Mouse (Mus musculus): ENCODE results near the gene Slc47a1. TPM values are rescaled to one million over a fixed set of nuclear protein-coding genes. Genes with fewer than 3 reads are reported as not detected.
A peak's percentile ranks its signal among the peaks of the same experiment; 100 is the strongest.
"Not testable (repeated sequence)": the region's sequence is repeated elsewhere in the genome, so short reads cannot be mapped to it uniquely, and the experiment has no call there.

Slc47a1 gene
- total RNA-seq (2014; fragmentation: Nextera tagmentation): not detected in 2 replicates
- total RNA-seq (2017): not detected in 2 replicates

GRCm38 (mm10) chr11:61377881-61378613 is at the start of gene Slc47a1:
Gene Slc47a1, minus strand, starts transcription at chr11:61378345.
- ATAC-seq (replicated peaks; ENCODE audit: low FRiP score, low TSS enrichment, poor library complexity, severe bottlenecking): no peak

- ATAC-seq (replicated peaks; ENCODE audit: low FRiP score, low TSS enrichment, poor library complexity, severe bottlenecking): no peak
Measured at GRCm38 (mm10) chr11:61419253-61419652, 41.1 kb upstream of the Slc47a1 start.

DNA sequence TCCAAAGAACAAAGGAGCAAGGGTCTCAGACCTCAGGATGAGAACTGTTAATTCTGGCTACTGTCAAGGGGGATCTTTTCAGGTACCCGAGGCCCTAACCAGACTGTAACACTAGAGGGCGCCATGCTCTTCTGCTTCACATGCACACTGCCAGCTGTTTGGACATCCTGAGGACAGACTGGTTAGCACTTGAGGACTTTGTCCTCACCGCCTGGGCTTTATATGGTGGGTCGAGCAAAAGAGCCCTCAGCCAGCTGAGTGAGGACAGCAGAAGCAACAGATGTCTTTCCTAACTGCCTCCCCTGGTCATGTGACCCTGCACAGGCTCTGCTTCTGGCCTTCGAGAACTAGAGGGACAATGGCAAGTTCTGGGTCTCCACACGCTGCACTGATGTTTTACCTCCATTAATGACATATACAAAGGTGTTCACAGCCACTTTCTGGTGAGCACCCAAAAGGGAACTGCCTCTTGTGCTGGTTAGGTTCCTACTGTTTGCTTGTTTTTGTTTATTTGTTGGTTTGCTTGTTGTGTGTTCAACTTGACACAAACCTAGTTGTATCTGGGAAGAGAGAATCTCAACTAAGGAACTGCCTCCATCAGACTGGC is 39.9 kb upstream of the Slc47a1 start:
- peak; percentile 78 for ATAC-seq (replicated peaks; ENCODE audit: low FRiP score, low TSS enrichment, poor library complexity, severe bottlenecking)

GRCm38 (mm10) chr11:61416540-61416939 is 38.4 kb upstream of the Slc47a1 start:
- ATAC-seq (replicated peaks; ENCODE audit: low FRiP score, low TSS enrichment, poor library complexity, severe bottlenecking): not testable (repeated sequence)

DNA sequence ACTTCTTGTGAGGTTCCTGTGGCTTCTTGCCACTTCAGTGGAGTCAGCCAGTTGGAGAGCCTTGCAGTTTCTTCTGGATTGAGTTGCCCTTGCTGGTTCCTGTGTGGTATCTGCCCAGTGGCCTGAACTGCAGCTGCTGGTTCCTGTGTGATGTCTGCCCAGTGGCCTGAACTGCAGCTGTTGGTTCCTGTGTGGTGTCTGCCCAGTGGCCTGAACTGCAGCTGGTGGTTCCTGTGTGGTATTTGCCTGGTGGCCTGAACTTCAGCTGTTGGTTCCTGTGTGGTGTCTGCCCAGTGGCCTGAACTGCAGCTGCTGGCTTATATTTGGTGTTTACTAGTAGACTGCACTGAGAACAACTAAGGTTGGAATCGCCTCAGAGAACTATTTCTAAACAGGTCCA is 37.3 kb upstream of the Slc47a1 start:
- ATAC-seq (replicated peaks; ENCODE audit: low FRiP score, low TSS enrichment, poor library complexity, severe bottlenecking): no peak

DNA sequence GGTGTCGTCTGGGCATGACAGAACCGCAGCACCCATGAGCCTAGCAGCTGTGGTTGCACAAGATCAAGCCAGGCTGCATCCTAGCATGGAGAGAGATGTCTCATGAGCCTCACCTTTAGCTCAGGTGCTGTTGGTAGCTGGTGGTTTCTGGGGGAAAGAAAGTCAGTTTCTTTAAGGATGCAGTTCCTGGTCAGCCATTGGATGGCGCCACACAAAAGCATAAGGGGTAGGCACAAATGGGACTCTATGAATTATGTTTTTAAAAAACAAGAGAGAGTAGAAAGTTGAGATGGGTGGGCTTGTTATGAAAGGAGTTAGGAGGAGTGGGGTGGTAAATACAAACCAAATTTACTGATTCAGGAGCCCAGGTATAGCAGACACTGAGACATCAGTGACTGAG is 36.4 kb upstream of the Slc47a1 start:
- no peak for ATAC-seq (replicated peaks; ENCODE audit: low FRiP score, low TSS enrichment, poor library complexity, severe bottlenecking)

- ATAC-seq (replicated peaks; ENCODE audit: low FRiP score, low TSS enrichment, poor library complexity, severe bottlenecking): no peak
Measured at GRCm38 (mm10) chr11:61413411-61413810, 35.3 kb upstream of the Slc47a1 start.

GRCm38 (mm10) chr11:61411809-61412208 is 33.7 kb upstream of the Slc47a1 start:
- ATAC-seq (replicated peaks; ENCODE audit: low FRiP score, low TSS enrichment, poor library complexity, severe bottlenecking): no peak

DNA sequence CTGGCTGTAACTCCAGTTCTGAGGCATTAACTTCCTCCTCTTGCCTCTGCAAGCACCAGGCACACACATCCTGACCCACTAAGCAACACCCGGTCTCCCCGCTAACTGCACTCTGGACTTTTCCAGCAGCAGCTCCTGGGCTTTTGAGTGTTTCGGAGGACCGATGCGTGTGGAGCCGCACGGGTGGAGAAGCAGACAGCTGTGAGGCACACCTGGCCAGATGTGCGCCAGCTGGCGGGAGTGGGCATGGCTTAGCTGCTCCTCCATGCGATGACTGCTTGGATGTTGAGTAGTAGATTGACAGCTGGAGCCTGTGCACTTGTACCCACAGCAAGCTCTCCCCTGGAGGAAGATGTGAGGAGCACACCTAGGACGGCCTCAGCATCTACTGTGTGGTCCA is 33.1 kb upstream of the Slc47a1 start:
- ATAC-seq (replicated peaks; ENCODE audit: low FRiP score, low TSS enrichment, poor library complexity, severe bottlenecking): no peak

- ATAC-seq (replicated peaks; ENCODE audit: low FRiP score, low TSS enrichment, poor library complexity, severe bottlenecking): no peak
Measured at GRCm38 (mm10) chr11:61410129-61410528, 32.0 kb upstream of the Slc47a1 start.

GRCm38 (mm10) chr11:61409051-61409450 is 30.9 kb upstream of the Slc47a1 start:
- ATAC-seq (replicated peaks; ENCODE audit: low FRiP score, low TSS enrichment, poor library complexity, severe bottlenecking): no peak

GRCm38 (mm10) chr11:61408184-61409027 is 30.3 kb upstream of the Slc47a1 start:
- peak; percentile 82 for ATAC-seq (replicated peaks; ENCODE audit: low FRiP score, low TSS enrichment, poor library complexity, severe bottlenecking)

GRCm38 (mm10) chr11:61407638-61408183 is 29.6 kb upstream of the Slc47a1 start:
- ATAC-seq (replicated peaks; ENCODE audit: low FRiP score, low TSS enrichment, poor library complexity, severe bottlenecking): peak; percentile 72

DNA sequence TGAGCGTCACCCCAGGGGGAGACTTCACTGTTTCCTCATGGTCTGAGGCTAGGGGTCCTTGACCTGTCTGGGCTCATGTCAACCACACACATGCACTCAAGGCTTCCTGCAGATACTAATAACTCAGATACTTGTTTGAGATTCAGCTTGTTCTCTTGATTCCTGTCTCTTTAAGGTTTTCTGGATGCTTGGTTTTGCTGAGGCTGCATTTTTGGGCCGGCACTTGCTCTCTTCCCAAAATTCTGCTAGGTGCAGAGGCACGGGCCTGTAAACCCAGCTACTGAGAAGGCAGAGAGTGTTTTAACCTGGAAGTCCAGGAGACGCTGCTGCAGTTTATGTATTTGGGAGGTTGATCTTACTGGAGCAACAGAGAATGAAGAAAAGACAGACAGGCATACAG is 23.6 kb upstream of the Slc47a1 start:
- ATAC-seq (replicated peaks; ENCODE audit: low FRiP score, low TSS enrichment, poor library complexity, severe bottlenecking): no peak

GRCm38 (mm10) chr11:61400681-61401346 is 22.7 kb upstream of the Slc47a1 start:
- no peak for ATAC-seq (replicated peaks; ENCODE audit: low FRiP score, low TSS enrichment, poor library complexity, severe bottlenecking)

DNA sequence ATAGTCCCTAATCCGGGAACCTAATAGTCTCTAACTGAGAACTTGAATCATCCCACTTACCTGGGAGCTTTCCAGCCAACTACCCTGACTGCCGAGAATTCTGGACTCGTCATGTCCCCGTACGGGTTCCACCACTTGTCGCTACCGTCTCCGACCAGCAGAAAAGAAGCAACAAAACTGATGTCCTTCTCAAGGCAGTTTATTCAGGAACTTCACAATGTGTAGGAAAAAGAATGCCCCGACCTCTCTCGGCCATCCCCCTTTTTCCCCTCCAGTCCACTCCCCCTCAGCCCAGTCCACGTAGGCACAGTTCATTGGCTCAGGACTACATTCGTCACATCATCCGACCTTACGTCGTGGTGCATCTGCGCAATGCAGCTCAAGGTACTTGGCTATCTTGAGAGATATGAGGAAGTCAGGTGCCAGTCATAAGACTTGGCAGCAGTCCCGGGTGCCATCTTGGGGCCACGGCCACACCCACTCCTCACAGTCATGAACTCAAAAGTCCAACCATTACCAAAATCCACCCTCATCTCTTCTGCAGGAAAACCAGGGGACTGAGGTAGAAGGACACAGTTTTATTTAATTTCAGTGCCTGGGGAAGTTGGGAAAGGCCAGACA is 19.4 kb upstream of the Slc47a1 start:
- not testable (repeated sequence) for ATAC-seq (replicated peaks; ENCODE audit: low FRiP score, low TSS enrichment, poor library complexity, severe bottlenecking)

GRCm38 (mm10) chr11:61388936-61389335 is 10.8 kb upstream of the Slc47a1 start:
- ATAC-seq (replicated peaks; ENCODE audit: low FRiP score, low TSS enrichment, poor library complexity, severe bottlenecking): no peak

- no peak for ATAC-seq (replicated peaks; ENCODE audit: low FRiP score, low TSS enrichment, poor library complexity, severe bottlenecking)
Measured at GRCm38 (mm10) chr11:61388012-61388411, 9.9 kb upstream of the Slc47a1 start.

GRCm38 (mm10) chr11:61387233-61387632 is 9.1 kb upstream of the Slc47a1 start:
- no peak for ATAC-seq (replicated peaks; ENCODE audit: low FRiP score, low TSS enrichment, poor library complexity, severe bottlenecking)

Data from megakaryocyte-erythroid progenitor cell, adult 5-6 weeks (primary cell).